Mouse (Mus musculus) erythroblast, embryonic 14.5 days (primary cell): ENCODE results near the gene Psmd1. TPM values are rescaled to one million over a fixed set of nuclear protein-coding genes. Genes with fewer than 3 reads are reported as not detected.
"Not testable (repeated sequence)": the region's sequence is repeated elsewhere in the genome, so short reads cannot be mapped to it uniquely, and the experiment has no call there.

ENCODE experiments used
- H3K27me3 ChIP-seq: 2 replicates; pipeline ENCODE4 v1.6.1; 2012; ENCODE audit warnings: inconsistent platforms; ENCODE audit not compliant: control insufficient read depth
- H3K36me3 ChIP-seq: 2 replicates; pipeline ENCODE4 v1.6.1; 2012; ENCODE audit warnings: mild to moderate bottlenecking, inconsistent platforms; ENCODE audit not compliant: control insufficient read depth
- H3K4me1 ChIP-seq: 2 replicates; pipeline ENCODE4 v1.6.1; 2012; ENCODE audit warnings: inconsistent platforms; ENCODE audit not compliant: control insufficient read depth
- H3K4me3 ChIP-seq: replicated peaks from 2 replicates; pipeline ENCODE3; 2012; ENCODE audit warnings: moderate library complexity, mild to moderate bottlenecking, inconsistent platforms
- H3K9me3 ChIP-seq: 2 replicates; pipeline ENCODE4 v1.6.1; 2012; ENCODE audit warnings: low read length, inconsistent platforms, mixed read lengths; ENCODE audit not compliant: control insufficient read depth
- GATA1 ChIP-seq: IDR thresholded peaks from 2 replicates; pipeline ENCODE4 v1.6.1; 2012; ENCODE audit warnings: low read length, inconsistent platforms, mixed read lengths
- TAL1 ChIP-seq: IDR thresholded peaks from 3 replicates; pipeline ENCODE4 v1.6.1; 2012; ENCODE audit warnings: low read length, inconsistent platforms, mixed read lengths
- polyA plus RNA-seq: library from polyadenylated mRNA; stranded (reverse); fragments of >175 nt; gene quantifications from 2 replicates; pipeline ENCODE4 v1.2.3, GENCODE M21; 2012

The Psmd1 gene
- 3.4 and 3.8 TPM in 2 replicates for polyA plus RNA-seq

GRCm38 (mm10) chr1:86064271-86064991, at the start of gene Psmd1:
Gene Psmd1 (plus strand): TSS chr1:86064387.
- no peak for TF ChIP-seq TAL1
- no peak for TF ChIP-seq GATA1
- peaks cover 25% of the 10 kb centered on the region for H3K36me3 ChIP-seq
- peak within 1 kb of the TSS; percentile 68 for H3K4me3 ChIP-seq
- peaks cover 46% of the 10 kb centered on the region for H3K4me1 ChIP-seq
- H3K27me3 ChIP-seq: no peaks in the 10 kb centered on the region
- peaks cover 4% of the 10 kb centered on the region for H3K9me3 ChIP-seq

- H3K27me3 ChIP-seq: peaks cover 42% of the 10 kb centered on the region
- H3K4me3 ChIP-seq, H3K36me3 ChIP-seq, H3K4me1 ChIP-seq, H3K9me3 ChIP-seq: not testable (repeated sequence)
Observed at GRCm38 (mm10) chr1:86015758-86016157, 48.4 kb upstream of the Psmd1 start.

- Histone ChIP-seq H3K9me3 (no peaks in the 10 kb centered on the region; the same call in 1 of the 2 replicates), H3K36me3 (no peaks in the 10 kb centered on the region; the same call in 1 of the 2 replicates), H3K27me3 (peaks cover 43% of the 10 kb centered on the region), H3K4me3 (no peak within 1 kb of the TSS), H3K4me1 (no peaks in the 10 kb centered on the region)
- TF ChIP-seq TAL1 (no peak), GATA1 (no peak)
Observed at GRCm38 (mm10) chr1:86016516-86016915, 47.7 kb upstream of the Psmd1 start, which contains the start of gene Spata3. Gene Spata3 (plus strand): TSS chr1:86016816.

- TF ChIP-seq GATA1: no peak
- no peak for TF ChIP-seq TAL1
- no peaks in the 10 kb centered on the region; the same call in 1 of the 2 replicates for H3K36me3 ChIP-seq
- peak overlapping the region; percentile 28 for H3K4me3 ChIP-seq
- H3K9me3 ChIP-seq: no peaks in the 10 kb centered on the region; the same call in 1 of the 2 replicates
- peaks cover 50% of the 10 kb centered on the region for H3K27me3 ChIP-seq
- H3K4me1 ChIP-seq: no peaks in the 10 kb centered on the region
Observed at GRCm38 (mm10) chr1:86018235-86019055, 45.7 kb upstream of the Psmd1 start.

GRCm38 (mm10) chr1:86021365-86021989, 42.7 kb upstream of the Psmd1 start:
- TF ChIP-seq TAL1 (no peak), GATA1 (no peak)
- Histone ChIP-seq H3K9me3 (no peaks in the 10 kb centered on the region; the same call in 1 of the 2 replicates), H3K36me3 (no peaks in the 10 kb centered on the region), H3K27me3 (peaks cover 46% of the 10 kb centered on the region), H3K4me3 (no peak overlapping the region), H3K4me1 (no peaks in the 10 kb centered on the region)

- Histone ChIP-seq H3K4me3 (no peak overlapping the region), H3K4me1 (no peaks in the 10 kb centered on the region), H3K36me3 (no peaks in the 10 kb centered on the region), H3K9me3 (no peaks in the 10 kb centered on the region), H3K27me3 (no peaks in the 10 kb centered on the region)
- TF ChIP-seq TAL1: no peak
- TF ChIP-seq GATA1: no peak
Observed at GRCm38 (mm10) chr1:86032273-86032987, 31.8 kb upstream of the Psmd1 start.

GRCm38 (mm10) chr1:86038191-86038951, 25.8 kb upstream of the Psmd1 start:
- Histone ChIP-seq H3K36me3 (no peaks in the 10 kb centered on the region), H3K9me3 (no peaks in the 10 kb centered on the region), H3K4me1 (no peaks in the 10 kb centered on the region), H3K4me3 (no peak overlapping the region), H3K27me3 (peaks cover 10% of the 10 kb centered on the region)
- TF ChIP-seq GATA1: no peak
- no peak for TF ChIP-seq TAL1

GRCm38 (mm10) chr1:86040131-86040530, 24.1 kb upstream of the Psmd1 start:
- Histone ChIP-seq H3K4me3 (no peak overlapping the region), H3K36me3 (no peaks in the 10 kb centered on the region), H3K9me3 (no peaks in the 10 kb centered on the region; the same call in 1 of the 2 replicates), H3K27me3 (peaks cover 28% of the 10 kb centered on the region), H3K4me1 (no peaks in the 10 kb centered on the region)
- no peak for TF ChIP-seq TAL1
- TF ChIP-seq GATA1: no peak
